Mouse (Mus musculus) E14TG2a.4 (cell line): ENCODE measurements around the gene Ppwd1.

ENCODE experiments used
- CTCF ChIP-seq: conservative IDR thresholded peaks from 2 replicates; pipeline ENCODE4 v1.5.1; 2014; ENCODE audit warnings: low read length
- NANOG ChIP-seq: IDR thresholded peaks from 2 replicates; pipeline ENCODE4 v1.6.1; 2014; ENCODE audit warnings: borderline replicate concordance, low read length, mixed read lengths
- POU5F1 ChIP-seq: IDR thresholded peaks from 2 replicates; pipeline ENCODE4 v1.6.1; 2014; ENCODE audit warnings: low read length, borderline replicate concordance

- TF ChIP-seq CTCF = no peak
- no peak for TF ChIP-seq POU5F1
- TF ChIP-seq NANOG = no peak
These were observed 50.6 kb downstream of the Ppwd1 start, which contains the start of gene Trappc13 for GRCm38 (mm10) chr13:104177796-104178649.
